Mouse (Mus musculus) myocyte (in vitro differentiated cells): ENCODE data around the gene Tbk1.

ENCODE experiments used
- CEBPB ChIP-seq: IDR thresholded peaks from 2 replicates; pipeline ENCODE4 v1.6.1; 2011; ENCODE audit warnings: mild to moderate bottlenecking, moderate library complexity; ENCODE audit not compliant: poor library complexity, insufficient read depth, severe bottlenecking
- E2F4 ChIP-seq: IDR thresholded peaks from one replicate; pipeline ENCODE4 v1.6.1; 2011; ENCODE audit warnings: mild to moderate bottlenecking, control low read depth, moderate library complexity; ENCODE audit not compliant: insufficient read depth
- MAX ChIP-seq: IDR thresholded peaks from one replicate; pipeline ENCODE4 v1.6.1; 2011; ENCODE audit warnings: low read depth, mild to moderate bottlenecking, control low read depth
- POLR2A ChIP-seq: IDR thresholded peaks from one replicate; pipeline ENCODE4 v1.6.1; 2011; ENCODE audit warnings: low read depth, mild to moderate bottlenecking, control low read depth, moderate library complexity; ENCODE audit not compliant: insufficient read length
- SRF ChIP-seq: IDR thresholded peaks from one replicate; pipeline ENCODE4 v1.6.1; 2011; ENCODE audit warnings: low read depth; ENCODE audit not compliant: control insufficient read depth, insufficient read length

GRCm38 (mm10) chr10:121569796-121570195, 16.8 kb downstream of the Tbk1 start:
- TF ChIP-seq SRF (no peak), POLR2A (no peak), E2F4 (no peak), MAX (no peak), CEBPB (no peak)
